Mouse (Mus musculus) NIH3T3 (cell line): ENCODE measurements around the gene 4930430F08Rik.
"Not testable (repeated sequence)": the region's sequence is repeated elsewhere in the genome, so short reads cannot be mapped to it uniquely, and the experiment has no call there.

Experiments
- DNase-seq: peaks from one replicate; pipeline ENCODE4 v3.0.0-alpha.2; 2012; ENCODE audit warnings: low read depth

Gene 4930430F08Rik

GRCm38 (mm10) chr10:100590323-100590722 is at the start of gene 4930430F08Rik, which contains the start of gene 1700017N19Rik:
Gene 4930430F08Rik (minus strand): TSS chr10:100590423.
Gene 1700017N19Rik (plus strand): TSS chr10:100590484.
- DNase-seq = no peak

DNA sequence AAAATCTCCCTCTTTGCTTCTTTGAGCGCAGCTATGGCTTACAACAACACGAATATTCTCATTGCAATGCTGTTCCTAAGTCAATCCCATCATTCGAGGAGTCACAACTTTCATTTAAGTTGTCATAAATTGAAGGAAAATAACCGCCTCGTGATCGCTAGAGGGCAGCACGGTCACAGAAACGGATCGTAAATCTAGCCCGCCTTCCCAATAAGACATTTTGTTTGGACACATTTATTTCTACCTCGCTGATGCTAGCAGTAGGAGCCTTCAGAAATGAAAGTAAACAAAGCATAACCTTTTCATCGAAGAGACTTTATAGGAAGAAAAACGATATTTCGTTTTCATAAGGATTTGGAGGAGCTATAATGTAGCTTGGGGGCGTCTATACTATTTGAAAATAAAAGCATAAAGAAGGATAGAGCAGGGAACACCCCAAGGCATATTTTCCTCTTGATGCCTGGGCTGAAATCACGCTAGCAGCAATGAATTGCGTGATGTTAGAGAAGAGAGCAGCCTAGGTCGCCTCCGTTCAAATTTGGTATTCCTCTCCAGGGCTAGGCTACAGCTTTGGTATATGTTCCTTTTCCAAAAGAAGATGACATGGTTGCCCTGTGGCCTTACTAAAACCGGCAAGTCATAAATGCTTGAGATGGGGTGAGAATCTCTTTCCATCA is 39.7 kb upstream of the 4930430F08Rik start:
- DNase-seq = peak; percentile 82

GRCm38 (mm10) chr10:100622494-100622893 is 32.3 kb upstream of the 4930430F08Rik start:
- DNase-seq = no peak

GRCm38 (mm10) chr10:100620040-100620439 is 29.8 kb upstream of the 4930430F08Rik start:
- DNase-seq = no peak

DNA sequence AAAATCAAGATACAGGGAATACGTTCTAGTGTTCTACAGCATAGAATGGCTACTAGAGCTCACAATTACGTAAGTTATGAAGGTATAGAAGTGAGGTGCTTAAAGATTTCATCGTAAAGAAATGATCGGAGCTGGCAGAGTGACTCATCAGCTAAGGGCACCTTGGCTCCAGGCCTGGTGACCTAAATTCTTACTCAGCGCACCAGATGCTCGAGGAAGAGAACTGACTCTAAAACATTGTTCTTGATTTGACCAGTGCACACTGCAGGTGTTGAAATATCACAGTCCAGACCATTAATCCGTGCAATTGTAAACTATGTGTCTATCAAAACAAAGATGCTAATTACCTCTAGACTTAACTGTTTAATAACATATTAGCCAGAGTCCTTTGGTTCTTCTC is 29.3 kb upstream of the 4930430F08Rik start:
- peak; percentile 40 for DNase-seq

DNA sequence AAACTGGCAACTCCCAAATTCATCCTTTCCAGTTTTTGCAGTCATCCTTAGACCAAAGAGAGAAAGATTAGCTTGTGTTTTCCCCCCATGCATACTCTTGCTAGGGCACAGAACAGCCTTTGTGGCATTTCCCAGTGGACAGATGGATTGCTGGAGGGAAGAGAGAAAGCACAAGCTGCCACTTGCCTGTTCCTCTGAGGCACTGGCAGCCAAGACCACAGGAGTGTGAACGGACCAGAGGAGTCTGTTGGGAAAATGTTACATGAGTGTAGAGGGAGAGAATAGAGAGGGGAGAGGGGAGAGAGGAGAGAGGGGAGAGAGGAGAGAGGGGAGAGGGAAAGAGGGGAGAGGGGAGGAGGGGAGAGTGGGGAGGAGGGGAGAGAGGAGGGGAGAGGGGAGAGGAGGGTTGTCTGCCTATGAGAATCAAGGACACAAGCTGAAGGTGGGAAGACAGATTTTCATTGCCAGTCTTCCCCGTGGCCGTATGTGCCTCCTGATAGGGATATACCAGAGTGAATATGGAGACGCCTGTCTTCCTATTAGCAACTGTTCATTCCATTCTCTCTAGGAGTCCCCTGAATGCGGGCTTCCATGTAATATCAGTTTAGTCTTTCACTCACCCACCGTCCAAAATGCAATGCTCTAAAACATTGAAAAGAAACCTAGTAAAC is 27.1 kb upstream of the 4930430F08Rik start:
- DNase-seq = no peak

- DNase-seq = peak; percentile 11
Measured at GRCm38 (mm10) chr10:100604254-100604653, 14.0 kb upstream of the 4930430F08Rik start.

DNA sequence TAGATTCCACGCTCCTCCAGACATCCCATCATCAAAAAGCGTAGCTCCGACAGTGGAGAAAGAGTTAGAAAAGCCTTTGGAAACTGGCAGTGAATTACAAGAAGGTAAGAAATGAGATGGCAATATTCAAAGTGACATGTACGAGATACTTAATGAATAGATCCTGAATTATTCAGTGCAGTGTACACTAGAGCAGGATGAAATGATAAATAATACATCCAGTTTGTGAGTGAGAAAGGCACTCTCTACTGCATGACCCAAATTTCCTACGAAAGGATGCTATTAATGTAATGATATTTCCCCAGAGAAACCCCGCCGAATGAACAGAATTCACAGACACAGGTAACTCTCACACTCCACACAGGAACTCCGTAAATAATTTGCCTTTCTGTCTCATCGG is 13.3 kb upstream of the 4930430F08Rik start:
- no peak for DNase-seq

- no peak for DNase-seq
Measured at GRCm38 (mm10) chr10:100598339-100598738, 8.1 kb upstream of the 4930430F08Rik start.

DNA sequence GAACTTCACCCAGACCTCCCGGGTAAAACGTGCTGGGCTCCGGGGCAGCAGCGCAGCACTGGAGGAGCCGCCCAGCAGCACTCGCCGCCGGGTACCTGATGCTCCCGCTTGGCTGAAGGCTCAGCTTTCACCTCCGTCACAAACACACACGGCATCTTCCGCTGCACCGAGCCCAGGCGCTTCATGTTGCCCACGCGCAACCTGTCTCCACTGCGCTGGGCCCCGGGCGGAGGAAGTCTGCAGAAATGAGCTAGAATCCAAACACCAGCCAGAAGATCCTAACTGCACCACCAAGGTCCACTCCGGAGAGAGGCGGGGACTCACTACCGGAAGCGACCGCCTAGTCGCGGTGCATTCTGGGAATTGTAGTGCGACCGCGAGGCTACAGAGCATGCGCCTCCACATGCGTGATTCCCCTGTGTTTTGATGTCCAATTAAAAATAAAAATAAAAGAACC is 1.3 kb downstream of the 4930430F08Rik start:
- peak; percentile 96 for DNase-seq

GRCm38 (mm10) chr10:100588524-100588923 is 1.7 kb downstream of the 4930430F08Rik start:
- no peak for DNase-seq

DNA sequence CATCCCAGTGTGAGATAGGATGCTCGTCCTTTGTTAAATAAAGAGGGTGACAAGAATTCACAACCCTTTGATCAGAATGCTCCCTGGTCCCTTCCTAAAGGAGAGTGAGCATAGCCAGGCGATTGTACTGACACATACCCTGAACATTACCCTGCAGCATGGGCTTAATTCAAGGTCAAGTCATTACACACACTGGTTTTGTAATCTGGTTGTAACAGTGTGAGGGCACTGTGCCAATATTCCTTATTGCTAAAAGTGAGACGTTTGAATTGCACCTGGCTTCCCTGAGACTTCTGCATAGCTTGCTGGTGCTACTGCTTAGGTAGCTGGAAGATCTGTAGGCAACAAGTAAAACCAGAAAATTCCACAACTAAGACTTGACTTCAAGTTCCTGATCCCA is 6.0 kb downstream of the 4930430F08Rik start:
- no peak for DNase-seq

DNA sequence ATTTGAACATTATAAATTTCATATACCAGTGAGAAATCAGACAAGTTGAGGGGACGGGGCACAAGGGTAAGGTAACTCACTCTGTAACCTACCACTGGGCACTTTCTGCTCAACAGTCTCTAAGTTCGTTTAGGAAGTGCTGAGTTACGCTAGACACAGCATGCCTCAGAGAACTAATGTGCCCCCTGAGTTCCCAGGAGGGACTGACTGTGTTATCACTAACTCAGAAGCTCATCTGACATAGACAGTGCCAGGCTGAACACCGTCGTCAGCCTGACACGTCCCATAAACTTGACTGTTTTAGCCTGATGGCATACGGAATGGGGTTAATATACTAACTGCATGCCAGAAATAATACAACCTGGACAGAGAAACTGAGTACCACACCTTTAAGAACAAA is 14.9 kb downstream of the 4930430F08Rik start:
- DNase-seq = no peak

GRCm38 (mm10) chr10:100574505-100575149 is 15.6 kb downstream of the 4930430F08Rik start:
- no peak for DNase-seq

DNA sequence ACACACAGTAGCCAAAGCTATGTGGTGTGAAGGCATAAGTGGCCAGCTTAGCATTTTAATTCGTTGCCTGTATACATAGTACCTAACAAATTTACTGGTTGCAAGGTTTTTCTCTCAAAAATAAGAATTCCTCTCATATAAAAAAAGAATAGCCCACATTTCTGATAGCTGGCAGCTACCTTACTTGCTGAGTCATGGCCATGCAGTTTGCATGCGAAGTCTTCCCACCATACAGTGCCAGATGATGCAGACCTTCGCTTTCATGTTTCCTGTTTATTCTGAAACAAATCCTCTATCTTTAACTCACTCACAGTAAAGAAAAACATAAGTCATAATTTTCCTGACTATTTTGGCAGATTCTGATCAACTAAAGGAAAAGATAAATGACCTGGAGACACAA is 18.5 kb downstream of the 4930430F08Rik start:
- DNase-seq = peak; percentile 61

GRCm38 (mm10) chr10:100564112-100564511 is 26.1 kb downstream of the 4930430F08Rik start:
- no peak for DNase-seq

DNA sequence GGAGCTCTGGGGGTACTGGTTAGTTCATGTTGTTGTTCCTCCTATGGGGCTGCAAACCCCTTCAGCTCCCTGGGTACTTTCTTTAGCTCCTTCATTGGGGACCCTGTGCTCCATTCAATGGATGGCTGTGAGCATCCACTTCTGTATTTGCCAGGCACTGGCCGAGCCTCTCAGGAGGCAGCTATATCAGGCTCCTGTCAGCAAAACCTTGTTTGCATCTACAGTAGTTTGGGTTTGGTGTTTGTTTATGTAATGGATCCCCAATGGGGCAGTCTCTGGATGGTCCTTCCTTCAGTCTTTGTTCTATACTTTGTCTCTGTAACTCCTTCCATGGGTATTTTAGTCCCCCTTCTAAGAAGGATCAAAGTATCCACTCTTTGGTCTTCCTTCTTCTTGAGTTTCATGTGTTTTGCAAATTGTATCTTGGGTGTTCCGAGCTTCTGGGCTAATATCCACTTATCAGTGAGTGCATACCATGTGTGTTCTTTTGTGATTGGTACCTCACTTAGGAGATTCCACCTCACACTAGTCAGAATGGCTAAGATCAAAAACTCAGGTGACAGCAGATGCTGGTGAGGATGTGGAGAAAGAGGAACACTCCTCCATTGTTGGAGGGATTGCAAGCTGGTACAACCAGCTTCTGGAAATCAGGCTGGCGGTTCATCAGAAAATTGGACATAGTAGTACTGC is 29.9 kb downstream of the 4930430F08Rik start:
- not testable (repeated sequence) for DNase-seq

GRCm38 (mm10) chr10:100556566-100557175 is 33.6 kb downstream of the 4930430F08Rik start:
- DNase-seq = no peak

DNA sequence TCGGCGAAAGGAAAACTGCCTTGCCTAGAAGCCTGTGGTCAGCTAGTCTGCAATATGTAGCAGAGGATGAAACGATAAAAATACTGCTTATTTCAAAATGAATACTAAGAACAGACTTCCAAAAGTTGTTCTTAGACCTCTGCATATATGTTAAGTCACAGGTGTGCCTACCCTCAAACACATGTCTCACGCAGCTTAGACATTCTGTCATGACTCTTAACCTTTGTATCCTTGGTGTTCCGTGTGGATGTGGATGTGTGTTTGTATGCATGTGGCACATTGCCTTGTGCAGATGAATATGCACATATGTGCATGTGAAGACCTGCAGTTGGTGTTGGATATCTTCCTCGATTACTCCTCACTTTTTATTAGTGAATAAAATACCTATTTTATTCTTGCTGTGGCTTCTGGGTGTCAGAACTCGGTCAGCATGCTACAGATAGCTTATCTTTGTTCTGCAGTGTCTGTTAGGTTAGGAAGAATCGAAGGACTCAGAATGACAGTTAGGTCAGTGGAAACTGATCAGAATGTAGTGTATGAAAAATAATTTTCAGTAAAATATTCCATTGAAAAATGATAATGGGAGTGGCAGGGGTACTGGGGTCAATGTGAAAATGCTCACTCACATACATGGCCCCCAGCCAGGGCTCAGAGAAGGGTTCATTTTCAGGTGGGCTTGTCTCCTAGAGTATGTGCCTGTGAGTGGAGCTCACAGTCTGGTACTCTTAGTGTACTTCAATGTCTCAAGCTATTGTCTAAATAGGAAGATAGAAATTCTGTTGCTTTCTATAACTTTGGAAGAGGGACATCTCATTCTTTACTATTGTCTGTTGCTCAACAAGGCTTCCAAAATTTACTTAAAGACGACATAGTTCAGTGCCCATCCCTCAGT is 65.5 kb downstream of the 4930430F08Rik start:
- DNase-seq = no peak

- no peak for DNase-seq
Measured at GRCm38 (mm10) chr10:100522330-100522729, 67.9 kb downstream of the 4930430F08Rik start.
